Mouse (Mus musculus) ES-Bruce4 (cell line): ENCODE data around the gene Ntng2.

Source experiments
- CTCF ChIP-seq: IDR thresholded peaks from one replicate; pipeline ENCODE4 v1.8.1; 2011; ENCODE audit warnings: low read depth, low read length
- EP300 ChIP-seq: IDR thresholded peaks from 2 replicates; pipeline ENCODE4 v1.6.1; 2011; ENCODE audit warnings: low read depth, low read length; ENCODE audit not compliant: insufficient read depth
- POLR2A ChIP-seq: IDR thresholded peaks from one replicate; pipeline ENCODE4 v1.8.1; 2011; ENCODE audit warnings: low read length; ENCODE audit not compliant: insufficient read depth

DNA sequence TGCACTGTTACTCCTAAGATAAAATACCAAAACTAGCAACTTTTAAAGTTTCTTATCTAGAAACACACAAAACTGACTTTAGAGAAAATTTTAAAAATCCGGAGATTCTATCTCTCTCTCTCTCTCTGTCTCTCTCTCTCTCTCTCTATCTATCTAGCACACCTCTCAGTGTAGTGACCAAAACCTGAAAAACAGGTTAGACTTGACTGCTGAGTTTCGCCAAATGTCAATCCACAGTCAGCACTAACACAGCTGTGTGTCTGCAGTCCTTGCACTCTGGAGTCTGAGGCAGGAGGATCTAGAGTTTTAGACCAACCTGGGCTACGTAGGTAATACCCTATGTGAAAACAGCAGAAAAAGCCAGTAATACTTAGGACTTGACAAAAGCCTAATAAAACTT lies 77.9 kb downstream of the Ntng2 start:
- TF ChIP-seq POLR2A = no peak
- TF ChIP-seq CTCF = no peak
- TF ChIP-seq EP300 = no peak
